Mouse (Mus musculus) bone marrow, adult 2 months (tissue): ENCODE results near the gene Gm30191.

Source experiments
- CTCF ChIP-seq: fragments of 200-500 bp; IDR thresholded peaks from 2 replicates; pipeline ENCODE4 v1.5.1; 2011; ENCODE audit warnings: low read length, control low read depth; ENCODE audit not compliant: control insufficient read depth, insufficient read depth
- POLR2A ChIP-seq: fragments of 200-500 bp; IDR thresholded peaks from 2 replicates; pipeline ENCODE4 v1.6.1; 2011; ENCODE audit warnings: low read depth, mild to moderate bottlenecking, control low read depth, low read length, borderline replicate concordance; ENCODE audit not compliant: control insufficient read depth

- no peak for TF ChIP-seq CTCF
- no peak for TF ChIP-seq POLR2A
These were observed 23.7 kb upstream of the Gm30191 start for GRCm38 (mm10) chr4:134222793-134223600.
